Mouse (Mus musculus): ENCODE data around the gene Echdc2. TPM values are rescaled to one million over a fixed set of nuclear protein-coding genes. Genes with fewer than 3 reads are reported as not detected.
"Not testable (repeated sequence)": the region's sequence is repeated elsewhere in the genome, so short reads cannot be mapped to it uniquely, and the experiment has no call there.

The Echdc2 gene
- polyA plus RNA-seq, 1 experiment from 2014 or later = 10.0 TPM

GRCm38 (mm10) chr4:108144880-108145279 is 20.4 kb upstream of the Echdc2 start, which contains the start of gene Scp2:
Scp2 (minus strand) TSS chr4:108144998.
- H3K36me3 ChIP-seq = no peaks in the 10 kb centered on the region
- H3K4me2 ChIP-seq (replicated peaks) = no peak within 1 kb of the TSS
- 95% methylated on average over 1 of the region's 1 CpGs for WGBS
- no peaks in the 10 kb centered on the region for H3K9me3 ChIP-seq
- H3K9ac ChIP-seq (replicated peaks) = no peak within 1 kb of the TSS
- no peak for ATAC-seq (replicated peaks)
- no peaks in the 10 kb centered on the region for H3K4me1 ChIP-seq
- no peak within 1 kb of the TSS for H3K4me3 ChIP-seq
- H3K27me3 ChIP-seq = no peaks in the 10 kb centered on the region
- H3K27ac ChIP-seq (replicated peaks) = no peak within 1 kb of the TSS

- 33% methylated on average over 3 of the region's 3 CpGs for WGBS
- not testable (repeated sequence) for H3K9me3 ChIP-seq; H3K4me3 ChIP-seq; H3K4me1 ChIP-seq; H3K36me3 ChIP-seq; H3K4me2 ChIP-seq (replicated peaks); H3K27me3 ChIP-seq; H3K27ac ChIP-seq (replicated peaks); ATAC-seq (replicated peaks); H3K9ac ChIP-seq (replicated peaks)
These were observed 19.7 kb upstream of the Echdc2 start for GRCm38 (mm10) chr4:108145554-108145953.

- not testable (repeated sequence) for H3K27me3 ChIP-seq; H3K4me1 ChIP-seq; H3K4me2 ChIP-seq (replicated peaks); H3K9ac ChIP-seq (replicated peaks); H3K9me3 ChIP-seq; H3K27ac ChIP-seq (replicated peaks); ATAC-seq (replicated peaks); H3K36me3 ChIP-seq; H3K4me3 ChIP-seq
- WGBS = 70% methylated on average over 1 of the region's 1 CpGs
These were observed 10.1 kb upstream of the Echdc2 start for GRCm38 (mm10) chr4:108155141-108155540.

- no peak for ATAC-seq (replicated peaks)
- Histone ChIP-seq H3K4me1 (peaks cover 10% of the 10 kb centered on the region; the same call in 1 of the 2 replicates), H3K9me3 (0 out of 2 replicates have a peak, but pooled peaks cover 3% of the 10 kb centered on the region), H3K36me3 (no peaks in the 10 kb centered on the region), H3K27ac (replicated peaks) (no peak overlapping the region), H3K4me2 (replicated peaks) (no peak overlapping the region), H3K4me3 (no peak overlapping the region), H3K9ac (replicated peaks) (no peak overlapping the region), H3K27me3 (no peaks in the 10 kb centered on the region)
- 91% methylated on average over 8 of the region's 8 CpGs for WGBS
These were observed 3.3 kb upstream of the Echdc2 start for GRCm38 (mm10) chr4:108161936-108162335.

- no peak for ATAC-seq (replicated peaks)
- no peaks in the 10 kb centered on the region for H3K9me3 ChIP-seq
- H3K9ac ChIP-seq (replicated peaks) = no peak overlapping the region
- WGBS = 88% methylated on average over 3 of the region's 3 CpGs
- H3K4me2 ChIP-seq (replicated peaks) = no peak overlapping the region
- H3K4me1 ChIP-seq = peaks cover 10% of the 10 kb centered on the region; the same call in 1 of the 2 replicates
- no peaks in the 10 kb centered on the region for H3K36me3 ChIP-seq
- H3K27ac ChIP-seq (replicated peaks) = no peak overlapping the region
- no peak overlapping the region for H3K4me3 ChIP-seq
- H3K27me3 ChIP-seq = no peaks in the 10 kb centered on the region
These were observed 1.9 kb upstream of the Echdc2 start for GRCm38 (mm10) chr4:108163291-108163690.

- Histone ChIP-seq H3K4me1 (peaks cover 10% of the 10 kb centered on the region; the same call in 1 of the 2 replicates), H3K9me3 (no peaks in the 10 kb centered on the region), H3K27ac (replicated peaks) (no peak overlapping the region), H3K27me3 (no peaks in the 10 kb centered on the region), H3K4me2 (replicated peaks) (no peak overlapping the region), H3K9ac (replicated peaks) (no peak overlapping the region), H3K36me3 (no peaks in the 10 kb centered on the region), H3K4me3 (no peak overlapping the region)
- ATAC-seq (replicated peaks) = no peak
- 72% methylated on average over 4 of the region's 4 CpGs for WGBS
These were observed 1.6 kb downstream of the Echdc2 start for GRCm38 (mm10) chr4:108166874-108167273.

GRCm38 (mm10) chr4:108168056-108168455 is 2.8 kb downstream of the Echdc2 start:
- 82% methylated on average over 6 of the region's 6 CpGs for WGBS
- H3K4me3 ChIP-seq = no peak overlapping the region
- H3K4me1 ChIP-seq = peaks cover 10% of the 10 kb centered on the region; the same call in 1 of the 2 replicates
- no peaks in the 10 kb centered on the region for H3K27me3 ChIP-seq
- ATAC-seq (replicated peaks) = no peak
- H3K9ac ChIP-seq (replicated peaks) = no peak overlapping the region
- H3K9me3 ChIP-seq = no peaks in the 10 kb centered on the region
- no peaks in the 10 kb centered on the region for H3K36me3 ChIP-seq
- H3K4me2 ChIP-seq (replicated peaks) = no peak overlapping the region
- H3K27ac ChIP-seq (replicated peaks) = no peak overlapping the region

- no peak overlapping the region for H3K4me3 ChIP-seq
- no peak overlapping the region for H3K9ac ChIP-seq (replicated peaks)
- H3K4me1 ChIP-seq = no peaks in the 10 kb centered on the region
- 43% methylated on average over 1 of the region's 1 CpGs for WGBS
- no peaks in the 10 kb centered on the region for H3K36me3 ChIP-seq
- no peaks in the 10 kb centered on the region for H3K9me3 ChIP-seq
- no peak overlapping the region for H3K4me2 ChIP-seq (replicated peaks)
- H3K27ac ChIP-seq (replicated peaks) = no peak overlapping the region
- no peaks in the 10 kb centered on the region for H3K27me3 ChIP-seq
- ATAC-seq (replicated peaks) = no peak
These were observed 17.0 kb downstream of the Echdc2 start for GRCm38 (mm10) chr4:108182278-108182677.

GRCm38 (mm10) chr4:108192821-108193323 is 27.6 kb downstream of the Echdc2 start:
- H3K4me2 ChIP-seq (replicated peaks) = no peak overlapping the region
- no peaks in the 10 kb centered on the region for H3K27me3 ChIP-seq
- H3K4me1 ChIP-seq = no peaks in the 10 kb centered on the region

GRCm38 (mm10) chr4:108196277-108196855 is 31.1 kb downstream of the Echdc2 start:
- Histone ChIP-seq H3K4me2 (replicated peaks) (no peak overlapping the region), H3K4me1 (no peaks in the 10 kb centered on the region), H3K27ac (replicated peaks) (no peak overlapping the region), H3K9me3 (no peaks in the 10 kb centered on the region), H3K9ac (replicated peaks) (no peak overlapping the region), H3K36me3 (no peaks in the 10 kb centered on the region), H3K27me3 (no peaks in the 10 kb centered on the region), H3K4me3 (no peak overlapping the region)
- no peak for ATAC-seq (replicated peaks)
- WGBS = 70% methylated on average over 6 of the region's 6 CpGs

More at GRCm38 (mm10) chr4:108192821-108193323, 27.6 kb downstream of the Echdc2 start:
- 73% methylated on average over 2 of the region's 2 CpGs for WGBS
- H3K27ac ChIP-seq (replicated peaks) = no peak overlapping the region
- no peak overlapping the region for H3K4me3 ChIP-seq
- no peaks in the 10 kb centered on the region for H3K9me3 ChIP-seq
- ATAC-seq (replicated peaks) = no peak
- H3K9ac ChIP-seq (replicated peaks) = no peak overlapping the region
- no peaks in the 10 kb centered on the region for H3K36me3 ChIP-seq

- Histone ChIP-seq H3K9me3 (no peaks in the 10 kb centered on the region), H3K9ac (replicated peaks) (no peak overlapping the region), H3K4me1 (no peaks in the 10 kb centered on the region), H3K4me2 (replicated peaks) (no peak overlapping the region), H3K27ac (replicated peaks) (no peak overlapping the region), H3K36me3 (no peaks in the 10 kb centered on the region), H3K27me3 (no peaks in the 10 kb centered on the region), H3K4me3 (no peak overlapping the region)
- no peak for ATAC-seq (replicated peaks)
- 70% methylated on average over 2 of the region's 2 CpGs for WGBS
These were observed 34.0 kb downstream of the Echdc2 start for GRCm38 (mm10) chr4:108199236-108199635.

- Histone ChIP-seq H3K9ac (replicated peaks) (no peak overlapping the region), H3K4me1 (no peaks in the 10 kb centered on the region), H3K4me3 (no peak overlapping the region), H3K27ac (replicated peaks) (no peak overlapping the region), H3K36me3 (no peaks in the 10 kb centered on the region), H3K27me3 (no peaks in the 10 kb centered on the region), H3K4me2 (replicated peaks) (no peak overlapping the region), H3K9me3 (no peaks in the 10 kb centered on the region)
- no peak for ATAC-seq (replicated peaks)
- 90% methylated on average over 6 of the region's 6 CpGs for WGBS
These were observed 39.4 kb downstream of the Echdc2 start for GRCm38 (mm10) chr4:108204629-108205028.

GRCm38 (mm10) chr4:108213023-108213422 is 47.8 kb downstream of the Echdc2 start:
- 88% methylated on average over 2 of the region's 2 CpGs for WGBS

More at GRCm38 (mm10) chr4:108213023-108213422, 47.8 kb downstream of the Echdc2 start:
- Histone ChIP-seq H3K4me1 (peaks cover 7% of the 10 kb centered on the region), H3K9ac (replicated peaks) (no peak overlapping the region), H3K27me3 (peaks cover 18% of the 10 kb centered on the region), H3K4me2 (replicated peaks) (no peak overlapping the region), H3K27ac (replicated peaks) (no peak overlapping the region), H3K9me3 (no peaks in the 10 kb centered on the region), H3K4me3 (no peak overlapping the region), H3K36me3 (no peaks in the 10 kb centered on the region)
- ATAC-seq (replicated peaks) = no peak

Data from forebrain, embryonic 15.5 days (tissue).